Mouse (Mus musculus) liver, embryonic 14.5 days (tissue): ENCODE results near the gene Onecut1.

Experiments used
- CTCF ChIP-seq: IDR thresholded peaks from 2 replicates; pipeline ENCODE4 v1.5.1; 2016; ENCODE audit warnings: antibody characterized with exemption, low read depth, control low read depth
- EP300 ChIP-seq: IDR thresholded peaks from 2 replicates; pipeline ENCODE4 v1.6.1; 2016; ENCODE audit warnings: antibody characterized with exemption, low read depth

DNA sequence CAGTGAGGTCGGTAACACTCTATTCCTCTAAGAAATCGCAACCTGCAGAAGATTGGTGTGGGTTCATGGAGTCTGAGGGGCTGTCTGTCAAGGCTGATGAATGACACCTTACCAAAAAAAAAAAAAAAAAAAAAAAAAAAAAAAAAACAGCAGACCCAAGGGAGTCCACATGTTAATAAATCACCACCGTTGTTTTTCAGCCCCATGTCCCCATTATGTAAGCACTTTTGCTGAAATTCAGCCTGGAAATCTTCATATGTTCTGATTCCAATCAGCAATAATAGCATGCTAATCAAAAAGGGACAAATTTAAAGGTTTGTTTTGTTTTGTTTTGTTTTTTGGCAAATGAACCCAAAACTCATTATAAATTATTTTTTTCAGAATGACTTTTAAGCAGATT is 53.9 kb downstream of the Onecut1 start:
- TF ChIP-seq CTCF (no peak), EP300 (no peak)
